Mouse (Mus musculus) small intestine, adult 2 months (tissue): ENCODE results near the gene Pou5f1.

Experiments used
- CTCF ChIP-seq: fragments of 200-500 bp; IDR thresholded peaks from 2 replicates; pipeline ENCODE4 v1.5.1; 2012; ENCODE audit warnings: low read depth, mild to moderate bottlenecking, control low read depth, inconsistent platforms, low read length, moderate library complexity, mixed read lengths; ENCODE audit not compliant: insufficient replicate concordance, insufficient read length; ENCODE audit errors: extremely low read depth
- POLR2A ChIP-seq: fragments of 200-500 bp; IDR thresholded peaks from 2 replicates; pipeline ENCODE4 v1.6.1; 2012; ENCODE audit warnings: low read depth, mild to moderate bottlenecking, control low read depth, inconsistent platforms, low read length, moderate library complexity

DNA sequence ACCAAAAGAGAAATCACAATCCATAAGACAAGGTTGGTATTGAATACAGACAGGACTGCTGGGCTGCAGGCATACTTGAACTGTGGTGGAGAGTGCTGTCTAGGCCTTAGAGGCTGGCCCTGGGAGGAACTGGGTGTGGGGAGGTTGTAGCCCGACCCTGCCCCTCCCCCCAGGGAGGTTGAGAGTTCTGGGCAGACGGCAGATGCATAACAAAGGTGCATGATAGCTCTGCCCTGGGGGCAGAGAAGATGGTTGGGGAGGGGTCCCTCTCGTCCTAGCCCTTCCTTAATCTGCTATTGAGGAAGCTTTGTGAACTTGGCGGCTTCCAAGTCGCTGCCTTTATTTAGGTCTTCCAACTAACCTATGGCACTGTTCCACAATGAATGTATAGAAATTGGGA is 2.0 kb upstream of the Pou5f1 start:
- no peak for TF ChIP-seq CTCF
- no peak for TF ChIP-seq POLR2A
